Mouse (Mus musculus) heart, embryonic 15.5 days (tissue): ENCODE results near the gene Max. TPM values are rescaled to one million over a fixed set of nuclear protein-coding genes. Genes with fewer than 3 reads are reported as not detected.
A peak's percentile ranks its signal among the peaks of the same experiment; 100 is the strongest.

Experiments used
- ATAC-seq: fragments of 200-750 bp; cut with Nextera tagmentation; replicated peaks from 2 replicates; pipeline ENCODE4 v1.8.0; 2017; ENCODE audit warnings: low read depth, moderate TSS enrichment; ENCODE audit not compliant: insufficient number of reproducible peaks, insufficient read depth, low FRiP score
- H3K27ac ChIP-seq: fragments of 300-500 bp; sonication (generic); 2 replicates; pipeline ENCODE4 v1.5.1; 2015; ENCODE audit warnings: mild to moderate bottlenecking, inconsistent platforms
- H3K27me3 ChIP-seq: fragments of 300-500 bp; sonication (generic); 2 replicates; pipeline ENCODE4 v1.6.1; 2015; ENCODE audit warnings: inconsistent platforms
- H3K36me3 ChIP-seq: fragments of 300-500 bp; sonication (generic); 2 replicates; pipeline ENCODE4 v1.6.1; 2015; ENCODE audit warnings: mild to moderate bottlenecking, inconsistent platforms
- H3K4me1 ChIP-seq: fragments of 300-500 bp; sonication (generic); replicated peaks from 2 replicates; pipeline ENCODE4 v1.6.1; 2015; ENCODE audit warnings: inconsistent platforms
- H3K4me2 ChIP-seq: fragments of 300-500 bp; sonication (generic); 2 replicates; pipeline ENCODE4 v1.6.1; 2015; ENCODE audit warnings: inconsistent platforms, mild to moderate bottlenecking, moderate library complexity
- H3K4me3 ChIP-seq: fragments of 300-500 bp; sonication (generic); 2 replicates; pipeline ENCODE4 v1.5.1; 2015; ENCODE audit warnings: mild to moderate bottlenecking, inconsistent platforms
- H3K9ac ChIP-seq: fragments of 300-500 bp; sonication (generic); 2 replicates; pipeline ENCODE4 v1.6.1; 2015; ENCODE audit warnings: mild to moderate bottlenecking, inconsistent platforms
- H3K9me3 ChIP-seq: fragments of 300-500 bp; sonication (generic); replicated peaks from 2 replicates; pipeline ENCODE4 v1.6.1; 2016; ENCODE audit warnings: inconsistent platforms
- WGBS: fragments of 180-500 bp; shearing (Covaris S2); methylation state at CpG from one replicate; pipeline ENCODE4 v1.1.7; 2015; ENCODE audit warnings: mixed read lengths; 5-methylcytosine and 5-hydroxymethylcytosine counted together
- polyA plus RNA-seq: library from polyadenylated mRNA; unstranded; fragments of >200 nt; fragmentation: Nextera tagmentation; extraction: Ambion mirVana; gene quantifications from 2 replicates; pipeline ENCODE4 v1.2.1, GENCODE M21; 2015

Gene Max
- 8.4 and 9.1 TPM in 2 replicates for polyA plus RNA-seq

GRCm38 (mm10) chr12:76961932-76962891 lies at the start of gene Max:
Gene Max, minus strand, starts transcription at chr12:76962201.
- Histone ChIP-seq H3K27me3 (no peaks in the 10 kb centered on the region), H3K27ac (peak within 1 kb of the TSS; percentile 73), H3K4me1 (peaks cover 18% of the 10 kb centered on the region), H3K9me3 (no peaks in the 10 kb centered on the region), H3K4me2 (peak within 1 kb of the TSS; percentile 88), H3K4me3 (peak within 1 kb of the TSS; percentile 93), H3K9ac (peak within 1 kb of the TSS; percentile 89), H3K36me3 (no peaks in the 10 kb centered on the region)
- ATAC-seq: peak; percentile 98
- under 1% methylated on average over 72 of the region's 73 CpGs for WGBS

- WGBS: 44% methylated on average over 6 of the region's 6 CpGs
Observed at GRCm38 (mm10) chr12:77011092-77011720, 49.2 kb upstream of the Max start.

GRCm38 (mm10) chr12:77009202-77010030 lies 47.4 kb upstream of the Max start:
- 47% methylated on average over 20 of the region's 20 CpGs for WGBS
- H3K4me1 ChIP-seq: no peaks in the 10 kb centered on the region
- H3K27me3 ChIP-seq: no peaks in the 10 kb centered on the region
- no peak overlapping the region for H3K4me3 ChIP-seq
- no peaks in the 10 kb centered on the region for H3K36me3 ChIP-seq
- no peak overlapping the region for H3K9ac ChIP-seq
- H3K4me2 ChIP-seq: peak overlapping the region; percentile 32
- H3K27ac ChIP-seq: no peak overlapping the region
- ATAC-seq: no peak
- no peaks in the 10 kb centered on the region for H3K9me3 ChIP-seq

More at GRCm38 (mm10) chr12:77011092-77011720, 49.2 kb upstream of the Max start:
- Histone ChIP-seq H3K4me1 (no peaks in the 10 kb centered on the region), H3K4me3 (no peak overlapping the region), H3K36me3 (no peaks in the 10 kb centered on the region), H3K4me2 (no peak overlapping the region), H3K9me3 (no peaks in the 10 kb centered on the region), H3K27me3 (no peaks in the 10 kb centered on the region), H3K9ac (no peak overlapping the region), H3K27ac (no peak overlapping the region)
- ATAC-seq: no peak

- no peak overlapping the region for H3K4me2 ChIP-seq
- ATAC-seq: no peak
- no peaks in the 10 kb centered on the region for H3K36me3 ChIP-seq
- no peaks in the 10 kb centered on the region for H3K27me3 ChIP-seq
- no peaks in the 10 kb centered on the region for H3K9me3 ChIP-seq
- H3K4me3 ChIP-seq: no peak overlapping the region
- no peak overlapping the region for H3K9ac ChIP-seq
- 54% methylated on average over 10 of the region's 10 CpGs for WGBS
- H3K27ac ChIP-seq: no peak overlapping the region
- peaks cover 3% of the 10 kb centered on the region for H3K4me1 ChIP-seq
Observed at GRCm38 (mm10) chr12:77004893-77005292, 42.9 kb upstream of the Max start.

- no peak for ATAC-seq
- Histone ChIP-seq H3K27ac (no peak overlapping the region), H3K4me2 (no peak overlapping the region), H3K9me3 (no peaks in the 10 kb centered on the region), H3K4me3 (no peak overlapping the region), H3K4me1 (peaks cover 3% of the 10 kb centered on the region), H3K36me3 (no peaks in the 10 kb centered on the region), H3K9ac (no peak overlapping the region), H3K27me3 (no peaks in the 10 kb centered on the region)
- 71% methylated on average over 8 of the region's 8 CpGs for WGBS
Observed at GRCm38 (mm10) chr12:77002551-77003228, 40.7 kb upstream of the Max start.

- Histone ChIP-seq H3K27me3 (no peaks in the 10 kb centered on the region), H3K27ac (no peak overlapping the region), H3K4me1 (peaks cover 3% of the 10 kb centered on the region), H3K4me3 (no peak overlapping the region), H3K9ac (no peak overlapping the region), H3K9me3 (no peaks in the 10 kb centered on the region), H3K4me2 (no peak overlapping the region), H3K36me3 (no peaks in the 10 kb centered on the region)
- ATAC-seq: no peak
- WGBS: 73% methylated on average over 1 of the region's 1 CpGs
Observed at GRCm38 (mm10) chr12:77001312-77001711, 39.3 kb upstream of the Max start.

GRCm38 (mm10) chr12:77000705-77001284 lies 38.8 kb upstream of the Max start:
- no peak overlapping the region for H3K27ac ChIP-seq
- ATAC-seq: no peak
- H3K9me3 ChIP-seq: no peaks in the 10 kb centered on the region
- no peaks in the 10 kb centered on the region for H3K36me3 ChIP-seq
- H3K4me3 ChIP-seq: no peak overlapping the region
- no peak overlapping the region for H3K9ac ChIP-seq
- no peak overlapping the region for H3K4me2 ChIP-seq
- 21% methylated on average over 6 of the region's 6 CpGs for WGBS
- no peaks in the 10 kb centered on the region for H3K27me3 ChIP-seq
- peaks cover 3% of the 10 kb centered on the region for H3K4me1 ChIP-seq

- H3K9me3 ChIP-seq: no peaks in the 10 kb centered on the region
- no peaks in the 10 kb centered on the region for H3K27me3 ChIP-seq
- H3K4me3 ChIP-seq: no peak overlapping the region
- peaks cover 3% of the 10 kb centered on the region for H3K4me1 ChIP-seq
- 15% methylated on average over 4 of the region's 4 CpGs for WGBS
- H3K36me3 ChIP-seq: no peaks in the 10 kb centered on the region
- no peak overlapping the region for H3K27ac ChIP-seq
- H3K9ac ChIP-seq: no peak overlapping the region
- 0 out of 2 replicates have a peak, but pooled peaks have one; percentile 53 for ATAC-seq
- no peak overlapping the region for H3K4me2 ChIP-seq
Observed at GRCm38 (mm10) chr12:77000096-77000704, 38.2 kb upstream of the Max start.

- no peaks in the 10 kb centered on the region for H3K27me3 ChIP-seq
- no peaks in the 10 kb centered on the region for H3K4me1 ChIP-seq
- 82% methylated on average over 5 of the region's 5 CpGs for WGBS
- H3K9ac ChIP-seq: no peak overlapping the region
- no peak overlapping the region for H3K4me2 ChIP-seq
- H3K4me3 ChIP-seq: no peak overlapping the region
- no peaks in the 10 kb centered on the region for H3K9me3 ChIP-seq
- ATAC-seq: no peak
- H3K36me3 ChIP-seq: no peaks in the 10 kb centered on the region
- no peak overlapping the region for H3K27ac ChIP-seq
Observed at GRCm38 (mm10) chr12:76994766-76995165, 32.8 kb upstream of the Max start.

- 90% methylated on average over 16 of the region's 16 CpGs for WGBS
- no peak overlapping the region for H3K4me2 ChIP-seq
- no peaks in the 10 kb centered on the region for H3K9me3 ChIP-seq
- no peak overlapping the region for H3K27ac ChIP-seq
- H3K4me1 ChIP-seq: no peaks in the 10 kb centered on the region
- H3K36me3 ChIP-seq: no peaks in the 10 kb centered on the region
- no peak overlapping the region for H3K9ac ChIP-seq
- H3K27me3 ChIP-seq: no peaks in the 10 kb centered on the region
- H3K4me3 ChIP-seq: no peak overlapping the region
- no peak for ATAC-seq
Observed at GRCm38 (mm10) chr12:76992891-76993529, 31.0 kb upstream of the Max start.
